Mouse (Mus musculus) kidney, embryonic 16.5 days (tissue): ENCODE data around the gene Sox6. TPM values are rescaled to one million over a fixed set of nuclear protein-coding genes. Genes with fewer than 3 reads are reported as not detected.

ENCODE experiments used
- ATAC-seq: fragments of 200-750 bp; cut with Nextera tagmentation; 2 replicates; pipeline ENCODE4 v1.8.0; 2017; ENCODE audit warnings: moderate TSS enrichment; ENCODE audit not compliant: low FRiP score, low TSS enrichment
- H3K27ac ChIP-seq: fragments of 300-500 bp; sonication (generic); 2 replicates; pipeline ENCODE4 v1.5.1; 2014; ENCODE audit warnings: low read length
- H3K27me3 ChIP-seq: fragments of 300-500 bp; sonication (generic); 2 replicates; pipeline ENCODE4 v1.6.1; 2014; ENCODE audit warnings: low read length, control low read depth, mixed read lengths; ENCODE audit not compliant: insufficient read depth
- H3K36me3 ChIP-seq: fragments of 300-500 bp; sonication (generic); 2 replicates; pipeline ENCODE4 v1.6.1; 2014; ENCODE audit warnings: low read length, control low read depth, mixed read lengths; ENCODE audit not compliant: insufficient read depth
- H3K4me1 ChIP-seq: fragments of 300-500 bp; sonication (generic); 2 replicates; pipeline ENCODE4 v1.6.1; 2014; ENCODE audit warnings: low read length, control low read depth, mixed read lengths; ENCODE audit not compliant: insufficient read depth
- H3K4me2 ChIP-seq: fragments of 300-500 bp; sonication (generic); replicated peaks from 2 replicates; pipeline ENCODE4 v1.6.1; 2014; ENCODE audit warnings: low read depth, low read length
- H3K4me3 ChIP-seq: fragments of 300-500 bp; sonication (generic); 2 replicates; pipeline ENCODE4 v1.5.1; 2014; ENCODE audit warnings: mild to moderate bottlenecking, low read length
- H3K9ac ChIP-seq: fragments of 300-500 bp; sonication (generic); replicated peaks from 2 replicates; pipeline ENCODE4 v1.6.1; 2014; ENCODE audit warnings: low read length
- H3K9me3 ChIP-seq: fragments of 300-500 bp; sonication (generic); 2 replicates; pipeline ENCODE4 v1.6.1; 2016; ENCODE audit warnings: low read length, control low read depth
- WGBS: fragments of 180-500 bp; shearing (Covaris S2); extraction: QIAGEN DNeasy Blood & Tissue Kit; methylation state at CpG from one replicate; pipeline ENCODE4 v1.1.7; 2014; 5-methylcytosine and 5-hydroxymethylcytosine counted together
- polyA plus RNA-seq: library from polyadenylated mRNA; unstranded; fragments of >200 nt; fragmentation: Nextera tagmentation; extraction: Ambion mirVana; gene quantifications from 2 replicates; pipeline ENCODE4 v1.2.1, GENCODE M21; 2015

Sox6 gene
- polyA plus RNA-seq, 1 experiment from 2014 or later: 18.9 TPM

GRCm38 (mm10) chr7:115947916-115948315 lies 90.7 kb downstream of the Sox6 start:
- no peak for ATAC-seq
- WGBS: 48% methylated on average over 2 of the region's 2 CpGs

DNA sequence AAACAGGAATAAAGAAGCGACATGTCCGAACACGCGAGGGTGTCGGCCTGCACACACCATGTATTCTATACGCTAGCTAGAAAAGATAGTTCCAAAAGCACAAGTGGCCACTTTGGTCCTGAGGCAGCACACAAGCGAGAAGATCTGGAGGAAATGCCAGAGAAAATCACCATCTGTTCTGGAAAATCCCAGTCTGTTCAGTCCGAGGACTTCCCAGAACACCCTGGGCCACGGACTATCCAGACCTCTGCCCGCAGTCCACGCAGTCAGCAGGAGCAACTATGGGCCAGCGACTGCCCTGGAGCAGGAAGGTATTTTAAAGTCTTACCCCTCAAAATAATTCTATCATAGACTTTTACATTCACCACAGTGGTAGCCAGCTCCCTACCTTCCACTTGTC lies 92.0 kb downstream of the Sox6 start:
- 89% methylated on average over 12 of the region's 12 CpGs for WGBS
- Histone ChIP-seq H3K4me2 (no peak overlapping the region), H3K4me3 (no peak overlapping the region), H3K27me3 (no peaks in the 10 kb centered on the region), H3K9ac (no peak overlapping the region), H3K4me1 (no peaks in the 10 kb centered on the region), H3K27ac (no peak overlapping the region), H3K9me3 (no peaks in the 10 kb centered on the region), H3K36me3 (no peaks in the 10 kb centered on the region)
- no peak for ATAC-seq

More at GRCm38 (mm10) chr7:115947916-115948315, 90.7 kb downstream of the Sox6 start:
- H3K4me1 ChIP-seq: no peaks in the 10 kb centered on the region
- no peak overlapping the region for H3K4me2 ChIP-seq
- H3K36me3 ChIP-seq: no peaks in the 10 kb centered on the region
- H3K27me3 ChIP-seq: no peaks in the 10 kb centered on the region
- no peak overlapping the region for H3K27ac ChIP-seq
- H3K9ac ChIP-seq: no peak overlapping the region
- no peaks in the 10 kb centered on the region for H3K9me3 ChIP-seq
- H3K4me3 ChIP-seq: no peak overlapping the region

DNA sequence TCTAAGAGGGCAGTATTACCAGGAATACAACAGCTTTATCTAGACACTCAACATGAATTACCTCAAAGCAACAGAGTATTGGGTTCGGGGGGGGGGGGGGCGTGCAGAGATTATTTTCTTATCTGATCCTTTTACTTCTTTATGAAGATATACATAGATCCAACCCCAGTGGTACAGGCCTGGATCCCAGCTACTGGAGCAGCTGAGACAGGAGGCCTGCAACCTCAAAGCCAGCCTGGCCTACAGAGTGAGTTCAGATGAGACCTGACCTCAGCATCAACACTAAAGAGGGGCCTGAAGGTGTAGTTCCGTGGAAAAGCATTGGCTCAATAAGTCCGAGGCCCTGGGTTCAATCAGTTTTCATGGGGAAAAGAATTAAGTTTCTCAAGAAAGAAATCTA lies 93.1 kb downstream of the Sox6 start:
- Histone ChIP-seq H3K9me3 (no peaks in the 10 kb centered on the region), H3K4me2 (no peak overlapping the region), H3K27me3 (no peaks in the 10 kb centered on the region), H3K27ac (no peak overlapping the region), H3K9ac (no peak overlapping the region), H3K4me1 (no peaks in the 10 kb centered on the region), H3K36me3 (no peaks in the 10 kb centered on the region), H3K4me3 (no peak overlapping the region)
- no peak for ATAC-seq
- WGBS: 88% methylated on average over 4 of the region's 4 CpGs

DNA sequence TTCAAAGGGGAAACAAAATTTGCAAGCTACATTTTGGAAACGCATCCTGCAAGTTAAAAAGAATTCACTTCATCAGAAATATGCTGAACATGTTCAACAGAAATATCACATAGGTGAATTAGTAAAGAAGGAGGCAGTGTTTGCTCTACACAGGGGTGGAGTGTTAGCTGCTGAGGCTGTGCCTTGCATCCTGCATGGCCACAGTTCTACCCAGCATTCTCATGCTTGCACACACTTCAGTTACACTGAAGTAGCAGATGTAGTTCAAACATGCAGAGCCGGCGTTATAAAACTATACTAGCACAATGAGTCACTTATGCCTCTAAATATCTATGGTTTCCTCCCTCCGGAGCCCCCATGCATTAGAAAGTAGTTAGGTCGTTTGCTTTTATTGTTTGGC lies 94.3 kb downstream of the Sox6 start:
- no peaks in the 10 kb centered on the region for H3K36me3 ChIP-seq
- no peaks in the 10 kb centered on the region for H3K27me3 ChIP-seq
- H3K4me1 ChIP-seq: no peaks in the 10 kb centered on the region
- 51% methylated on average over 5 of the region's 5 CpGs for WGBS
- H3K9me3 ChIP-seq: no peaks in the 10 kb centered on the region
- H3K4me2 ChIP-seq: no peak overlapping the region
- H3K4me3 ChIP-seq: no peak overlapping the region
- H3K27ac ChIP-seq: no peak overlapping the region
- ATAC-seq: no peak
- no peak overlapping the region for H3K9ac ChIP-seq

GRCm38 (mm10) chr7:115941766-115942165 lies 96.8 kb downstream of the Sox6 start:
- 26% methylated on average over 6 of the region's 6 CpGs for WGBS
- H3K4me3 ChIP-seq: no peak overlapping the region
- no peak overlapping the region for H3K9ac ChIP-seq
- no peak overlapping the region for H3K4me2 ChIP-seq
- H3K9me3 ChIP-seq: no peaks in the 10 kb centered on the region
- ATAC-seq: 0 out of 2 replicates have a peak, but pooled peaks have one; percentile 51
- no peaks in the 10 kb centered on the region for H3K4me1 ChIP-seq
- no peak overlapping the region for H3K27ac ChIP-seq
- no peaks in the 10 kb centered on the region for H3K27me3 ChIP-seq
- H3K36me3 ChIP-seq: no peaks in the 10 kb centered on the region

- H3K9ac ChIP-seq: no peak overlapping the region
- H3K27ac ChIP-seq: no peak overlapping the region
- H3K4me1 ChIP-seq: no peaks in the 10 kb centered on the region
- H3K9me3 ChIP-seq: no peaks in the 10 kb centered on the region
- no peaks in the 10 kb centered on the region for H3K36me3 ChIP-seq
- 84% methylated on average over 5 of the region's 5 CpGs for WGBS
- ATAC-seq: no peak
- H3K4me3 ChIP-seq: no peak overlapping the region
- no peaks in the 10 kb centered on the region for H3K27me3 ChIP-seq
- H3K4me2 ChIP-seq: no peak overlapping the region
Observed at GRCm38 (mm10) chr7:115939292-115939691, 99.3 kb downstream of the Sox6 start.

DNA sequence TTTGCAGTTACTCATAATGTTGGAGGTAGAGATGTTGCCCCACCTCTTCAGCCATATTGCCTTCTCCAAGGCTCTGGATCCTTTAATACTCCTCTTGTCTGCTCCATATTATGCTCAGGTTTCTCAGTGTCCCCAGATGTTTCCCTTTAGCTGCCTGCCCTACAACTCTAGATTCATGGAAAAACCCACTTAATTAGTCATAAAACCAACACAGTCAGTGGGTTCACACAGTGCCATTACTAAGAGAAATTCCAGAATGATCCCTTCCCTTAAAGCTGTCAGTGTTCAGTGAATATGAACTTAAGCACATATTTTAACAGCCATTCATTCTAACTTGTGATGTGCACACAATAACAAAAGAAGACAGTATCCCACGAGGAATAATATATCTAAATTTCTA lies 101.7 kb downstream of the Sox6 start:
- WGBS: 64% methylated on average over 1 of the region's 1 CpGs
- Histone ChIP-seq H3K9me3 (no peaks in the 10 kb centered on the region), H3K27ac (no peak overlapping the region), H3K9ac (no peak overlapping the region), H3K4me1 (no peaks in the 10 kb centered on the region), H3K4me3 (no peak overlapping the region), H3K4me2 (no peak overlapping the region), H3K27me3 (no peaks in the 10 kb centered on the region), H3K36me3 (no peaks in the 10 kb centered on the region)
- ATAC-seq: no peak

- H3K4me1 ChIP-seq: 0 out of 2 replicates have a peak, but pooled peaks cover 2% of the 10 kb centered on the region
- H3K27me3 ChIP-seq: no peaks in the 10 kb centered on the region
- H3K4me3 ChIP-seq: no peak overlapping the region
- no peak overlapping the region for H3K27ac ChIP-seq
- no peak overlapping the region for H3K9ac ChIP-seq
- no peak for ATAC-seq
- H3K4me2 ChIP-seq: no peak overlapping the region
- H3K9me3 ChIP-seq: no peaks in the 10 kb centered on the region
- no peaks in the 10 kb centered on the region for H3K36me3 ChIP-seq
- WGBS: 87% methylated on average over 1 of the region's 1 CpGs
Observed at GRCm38 (mm10) chr7:115915338-115915737, 123.3 kb downstream of the Sox6 start.

- H3K27ac ChIP-seq: no peak overlapping the region
- no peak overlapping the region for H3K4me3 ChIP-seq
- H3K4me2 ChIP-seq: no peak overlapping the region
- no peak for ATAC-seq
- no peak overlapping the region for H3K9ac ChIP-seq
- H3K27me3 ChIP-seq: no peaks in the 10 kb centered on the region
- H3K9me3 ChIP-seq: no peaks in the 10 kb centered on the region
- 89% methylated on average over 1 of the region's 1 CpGs for WGBS
- no peaks in the 10 kb centered on the region for H3K36me3 ChIP-seq
- H3K4me1 ChIP-seq: no peaks in the 10 kb centered on the region
Observed at GRCm38 (mm10) chr7:115910313-115910712, 128.3 kb downstream of the Sox6 start.

DNA sequence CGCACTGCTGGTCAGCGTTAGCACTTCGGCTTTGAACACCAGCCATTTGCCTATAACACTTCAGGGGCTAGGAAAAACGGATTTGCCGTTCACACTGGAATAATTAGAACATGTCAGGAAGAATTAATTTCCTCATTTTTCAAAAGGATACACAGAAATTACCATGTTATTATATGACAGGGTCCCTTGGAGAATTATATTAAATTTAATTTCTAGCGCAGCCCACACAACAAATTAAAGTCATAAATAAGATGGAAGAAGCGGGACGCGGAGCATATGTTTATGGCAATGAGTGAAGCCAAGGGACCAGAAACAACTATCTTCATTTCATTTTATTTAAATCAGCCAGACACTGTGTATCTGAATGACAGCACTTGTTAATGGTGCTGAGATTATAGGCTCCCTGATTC lies 133.8 kb downstream of the Sox6 start:
- Histone ChIP-seq H3K4me1 (no peaks in the 10 kb centered on the region), H3K36me3 (no peaks in the 10 kb centered on the region), H3K27ac (no peak overlapping the region), H3K4me3 (no peak overlapping the region), H3K9me3 (no peaks in the 10 kb centered on the region), H3K4me2 (no peak overlapping the region), H3K9ac (no peak overlapping the region), H3K27me3 (no peaks in the 10 kb centered on the region)
- 65% methylated on average over 9 of the region's 9 CpGs for WGBS
- no peak for ATAC-seq
